Mouse (Mus musculus) central nervous system, embryonic 11.5 days (tissue): Measurements from ENCODE around the gene Fasn. TPM values are rescaled to one million over a fixed set of nuclear protein-coding genes. Genes with fewer than 3 reads are reported as not detected.

ENCODE experiments used
- polyA plus RNA-seq: library from polyadenylated mRNA; depleted of rRNA; stranded (reverse); fragments of >200 nt; gene quantifications from 2 replicates; pipeline ENCODE4 v1.2.3, GENCODE M21; 2012; rRNA removed

Fasn gene
- 227 and 256 TPM in 2 replicates for polyA plus RNA-seq

DNA sequence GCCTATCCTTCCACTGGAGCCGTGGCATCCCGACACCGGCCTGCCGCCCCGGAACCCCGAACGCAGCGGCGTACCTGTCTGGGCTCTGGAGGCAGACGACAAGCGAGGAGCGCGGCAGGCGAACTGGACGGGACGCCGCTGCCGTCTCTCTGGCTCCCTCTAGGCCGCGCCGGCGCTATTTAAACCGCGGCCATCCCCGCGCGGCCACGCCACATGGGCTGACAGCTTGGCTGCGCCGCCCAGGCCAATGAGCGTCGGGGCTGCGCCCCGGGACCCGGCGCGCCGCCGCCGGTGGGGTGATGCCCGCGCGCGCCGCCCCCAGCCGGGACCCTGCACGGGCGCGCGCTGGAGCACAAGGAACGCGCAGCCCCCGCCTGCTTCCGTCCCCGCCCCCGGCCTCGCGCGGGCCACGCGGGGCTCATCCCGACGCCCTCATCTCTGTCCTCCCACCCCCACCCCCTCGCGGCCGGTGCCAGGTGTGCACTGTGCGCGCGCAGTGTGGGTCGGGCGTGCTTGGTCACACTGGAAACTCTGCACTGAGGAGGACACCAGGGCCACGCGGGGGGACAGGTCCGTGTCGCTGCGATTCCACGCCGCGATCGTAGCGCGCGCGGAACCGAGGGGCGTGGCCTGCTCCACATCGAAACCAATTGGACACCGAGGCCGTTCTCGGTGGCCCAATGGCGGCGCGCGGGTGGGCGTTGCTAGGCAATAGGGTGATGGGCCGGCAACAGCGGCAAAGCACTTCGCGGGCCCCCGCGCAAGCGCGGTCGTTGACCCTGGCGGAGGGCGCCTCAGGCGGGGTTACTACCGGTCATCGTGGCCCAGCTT is at the start of gene Fasn:
TSS of gene Fasn (minus strand) at position 592 of the 831 bp plus-strand sequence.

DNA sequence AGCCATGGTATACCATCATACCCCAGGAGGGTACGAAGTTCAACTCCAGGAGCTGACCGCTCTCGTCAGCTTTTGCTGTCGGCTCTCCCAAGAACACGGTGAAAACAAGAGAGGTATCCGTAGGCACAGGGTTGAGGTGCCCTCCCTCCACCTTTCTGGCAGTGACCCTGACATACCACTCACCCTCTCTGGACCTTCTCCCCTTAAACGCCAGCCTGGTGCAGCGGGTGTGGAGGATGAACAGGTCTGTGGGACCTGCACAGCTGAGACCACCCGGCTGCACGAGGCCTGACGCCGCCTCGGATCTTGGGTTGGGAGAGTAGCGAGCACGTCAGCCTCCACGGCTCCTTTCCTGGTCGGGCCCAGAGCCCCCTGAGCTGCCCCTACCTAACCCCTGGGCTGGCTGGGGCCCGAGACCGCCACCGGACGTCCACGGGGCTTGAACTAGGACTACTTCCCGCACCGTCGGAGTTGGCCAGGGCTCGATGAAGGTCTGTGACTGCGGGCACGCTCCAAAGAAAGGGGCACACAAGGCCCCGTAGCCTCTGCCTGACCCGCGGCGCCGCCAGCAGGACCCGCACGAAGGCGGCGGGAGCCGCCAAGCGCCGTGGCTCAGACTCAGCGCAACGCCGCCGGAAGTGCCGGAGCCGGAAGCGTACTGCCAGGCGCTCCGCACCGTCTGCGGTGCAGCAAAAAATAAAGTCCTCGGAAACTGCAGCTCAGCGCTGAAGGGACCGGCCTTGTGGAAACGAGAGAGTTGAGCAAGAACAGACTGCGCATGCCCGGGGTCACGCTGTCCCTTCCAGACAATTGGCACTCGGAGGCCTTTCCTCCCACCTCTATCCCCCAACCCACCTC is 28.4 kb downstream of the Fasn start, which contains the start of gene Dus1l:
TSS of gene Dus1l (minus strand) at position 648 of the 858 bp plus-strand sequence.

DNA sequence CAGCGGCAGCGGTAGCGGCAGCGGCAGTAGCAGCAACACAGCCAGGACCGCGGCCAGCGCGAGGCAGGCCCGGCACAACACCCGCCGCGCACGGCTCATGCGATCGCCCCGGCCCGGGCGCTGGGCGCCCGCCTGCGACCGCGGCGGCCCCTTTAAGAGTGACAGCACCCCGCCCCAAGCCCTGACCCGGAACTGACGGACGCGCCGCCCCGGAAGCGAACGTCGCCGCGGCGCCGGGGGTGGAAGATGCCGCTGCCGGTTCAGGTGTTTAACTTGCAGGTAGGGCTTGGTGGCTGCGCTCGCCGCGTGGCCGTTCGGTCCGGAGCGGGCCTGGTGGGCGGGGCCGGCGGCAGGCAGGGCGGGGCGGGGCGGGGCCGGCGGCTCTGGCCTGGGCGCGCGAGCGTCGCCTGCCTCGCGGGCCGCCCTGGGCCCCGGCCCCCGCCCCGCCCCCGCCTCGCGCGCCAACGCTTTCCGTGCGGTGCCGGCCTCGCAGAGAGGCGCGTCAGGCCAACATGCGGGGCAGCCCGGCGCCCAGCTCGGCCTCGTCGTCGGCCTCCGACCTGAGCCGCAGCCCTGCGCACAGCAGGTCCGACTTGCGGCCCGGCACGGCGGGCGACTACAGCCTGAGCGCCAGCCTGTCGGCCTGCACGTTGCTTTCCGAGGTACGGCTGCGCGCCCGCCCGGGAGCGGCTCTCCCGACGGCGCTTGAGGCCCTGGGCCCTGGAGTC is 40.1 kb downstream of the Fasn start, which contains the start of the genes Rfng and Gps1:
TSS of gene Rfng (minus strand) at position 144 of the 728 bp plus-strand sequence.
TSS of gene Gps1 (plus strand) at position 209 of the 728 bp plus-strand sequence.

DNA sequence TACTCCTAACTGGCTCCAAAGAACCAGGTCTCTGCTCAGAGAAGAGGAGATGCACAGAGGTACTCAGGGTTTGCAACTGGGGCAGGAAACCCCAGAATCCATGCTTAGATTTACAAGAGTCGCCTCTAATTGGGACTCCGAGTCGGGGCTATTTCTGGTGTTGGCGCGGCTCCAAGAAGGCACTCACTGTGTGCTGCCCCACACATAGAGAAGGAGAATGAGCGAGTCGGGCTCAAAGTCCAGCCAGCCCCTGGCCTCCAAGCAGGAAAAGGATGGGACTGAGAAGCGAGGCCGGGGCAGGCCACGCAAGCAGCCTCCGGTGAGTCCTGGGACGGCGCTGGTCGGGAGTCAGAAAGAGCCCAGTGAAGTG is 61.7 kb downstream of the Fasn start, which contains the start of gene Hmga1b:
TSS of gene Hmga1b (plus strand) at position 123 of the 370 bp plus-strand sequence.

Other genes starting within 250 kb of the Fasn start
- gene Arhgdia, start 242.9 kb downstream of the Fasn start, polyA plus RNA-seq = 303 and 501 TPM in 2 replicates
- 300 and 546 TPM in 2 replicates for gene Alyref, start 226.2 kb downstream of the Fasn start, polyA plus RNA-seq
- gene Anapc11, start 226.1 kb downstream of the Fasn start, polyA plus RNA-seq = 138 and 143 TPM in 2 replicates
- gene Npb, start 216.1 kb downstream of the Fasn start, polyA plus RNA-seq = 1.4 TPM in 2 replicates
- gene Pcyt2, start 206.6 kb downstream of the Fasn start, polyA plus RNA-seq = 132 and 188 TPM in 2 replicates
- gene Sirt7, start 199.3 kb downstream of the Fasn start, polyA plus RNA-seq = 44.4 and 107 TPM in 2 replicates
- 42.7 and 60.6 TPM in 2 replicates for gene Mafg, start 190.9 kb downstream of the Fasn start, polyA plus RNA-seq
- gene Pycr1, start 180.8 kb downstream of the Fasn start, polyA plus RNA-seq = 13.8 and 25.2 TPM in 2 replicates
- gene Myadml2, start 176.4 kb downstream of the Fasn start, polyA plus RNA-seq = 0.08 and 0.26 TPM in 2 replicates
- 2.2 and 5.1 TPM in 2 replicates for gene Notum, start 163.4 kb downstream of the Fasn start, polyA plus RNA-seq
- gene Aspscr1, start 151.6 kb downstream of the Fasn start, polyA plus RNA-seq = 69.8 and 105 TPM in 2 replicates
- gene Cenpx, start 110.8 kb downstream of the Fasn start, polyA plus RNA-seq = 49.4 and 73.3 TPM in 2 replicates
- 68.5 and 84.3 TPM in 2 replicates for gene Lrrc45, start 110.6 kb downstream of the Fasn start, polyA plus RNA-seq
- 63.0 and 69.7 TPM in 2 replicates for gene Rac3, start 103.1 kb downstream of the Fasn start, polyA plus RNA-seq
- gene Dcxr, start 97.3 kb downstream of the Fasn start, polyA plus RNA-seq = 11.3 and 14.7 TPM in 2 replicates
- 0.55 and 2.0 TPM in 2 replicates for gene Cbr2, start 92.4 kb downstream of the Fasn start, polyA plus RNA-seq
- gene Hmga1b, start 61.8 kb downstream of the Fasn start, polyA plus RNA-seq = 3.8 and 8.8 TPM in 2 replicates
- 41.7 and 45.5 TPM in 2 replicates for gene Rfng, start 40.3 kb downstream of the Fasn start, polyA plus RNA-seq
- gene Gps1, start 40.3 kb downstream of the Fasn start, polyA plus RNA-seq = 169 and 233 TPM in 2 replicates
- gene Dus1l, start 28.1 kb downstream of the Fasn start, polyA plus RNA-seq = 52.1 and 79.3 TPM in 2 replicates
- 6.2 and 6.9 TPM in 2 replicates for gene Ccdc57, start 108.3 kb upstream of the Fasn start, polyA plus RNA-seq
- 41.4 and 41.9 TPM in 2 replicates for gene Slc16a3, start 123.9 kb upstream of the Fasn start, polyA plus RNA-seq
- 140 and 150 TPM in 2 replicates for gene Csnk1d, start 166.8 kb upstream of the Fasn start, polyA plus RNA-seq
- 0.10 TPM in 1 of 2 replicates, not detected in the other for gene Cd7, start 214.9 kb upstream of the Fasn start, polyA plus RNA-seq
- 0.06 TPM in 1 of 2 replicates, not detected in the other for gene Sectm1b, start 239.0 kb upstream of the Fasn start, polyA plus RNA-seq